Mouse (Mus musculus): ENCODE measurements around the gene Lancl3. TPM values are rescaled to one million over a fixed set of nuclear protein-coding genes. Genes with fewer than 3 reads are reported as not detected.

Lancl3 gene
- polyA plus RNA-seq, 1 experiment: 2.9 TPM

DNA sequence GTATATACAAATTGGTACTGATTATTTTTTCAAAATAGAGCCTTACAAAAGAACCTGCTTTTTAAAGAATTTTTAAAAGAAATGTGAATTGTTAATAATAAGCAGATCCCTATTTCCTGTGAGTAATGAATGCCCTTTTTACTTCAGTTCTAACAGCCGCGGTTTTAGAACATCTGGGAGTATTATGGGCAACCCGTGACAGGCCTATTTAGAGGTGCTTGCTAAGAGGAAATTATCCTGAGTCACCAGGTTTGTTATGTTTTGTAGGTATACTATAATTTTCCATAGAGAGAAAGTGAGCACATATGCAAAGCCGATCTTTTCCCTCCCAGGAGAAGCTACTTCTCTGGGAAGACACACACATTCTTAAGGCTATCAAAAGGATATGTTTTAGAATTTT, 22.0 kb downstream of the Lancl3 start:
- no peak overlapping the region for H3K4me3 ChIP-seq (ENCODE audit: insufficient read depth, low read length)
- H3K27ac ChIP-seq (ENCODE audit: insufficient read depth, low read length): no peak overlapping the region
- no peaks in the 10 kb centered on the region for H3K4me1 ChIP-seq (ENCODE audit: control insufficient read depth, insufficient read depth, low read length)
- TF ChIP-seq POLR2A (IDR thresholded peaks at IDR 0.05; ENCODE audit: low read depth, low read length): no peak
- no peak for TF ChIP-seq CTCF (IDR thresholded peaks at IDR 0.05; ENCODE audit: borderline replicate concordance, insufficient read depth, low read length)

DNA sequence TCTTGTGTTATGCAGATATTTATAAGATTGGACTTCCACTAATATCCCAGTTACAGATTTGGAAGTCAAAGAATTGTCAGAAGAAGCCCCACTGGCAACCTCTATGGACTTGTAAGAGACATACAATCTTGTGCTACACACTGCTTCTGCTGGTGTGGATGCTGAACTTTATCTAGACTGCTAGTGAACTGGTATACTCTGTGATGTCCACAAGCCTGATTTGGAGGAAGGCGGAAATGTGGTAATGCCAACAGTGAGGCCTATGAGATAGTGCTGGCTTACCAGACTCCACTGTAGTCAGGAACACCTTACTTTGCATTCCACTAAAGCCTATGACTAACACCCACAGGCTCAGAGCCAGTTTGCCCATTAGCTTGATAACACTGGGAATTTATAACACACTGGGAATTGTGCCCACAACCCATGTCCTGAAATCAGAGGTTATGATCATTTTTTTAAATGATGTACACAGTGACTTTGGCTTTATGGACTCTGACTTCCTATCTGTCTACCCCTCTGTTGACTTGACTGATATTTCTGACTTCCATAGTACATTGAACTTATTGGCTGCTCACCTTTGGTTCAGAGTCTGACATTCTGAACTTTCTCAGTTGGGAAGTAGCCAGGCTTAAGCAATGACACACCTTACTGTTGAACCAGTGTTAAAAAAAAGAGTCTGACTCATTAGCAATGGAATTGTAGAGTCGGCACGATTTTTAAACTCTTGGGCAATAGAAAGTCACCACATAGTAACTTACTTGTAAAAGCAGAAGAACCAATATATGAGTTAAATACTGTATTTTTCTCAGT, 22.9 kb downstream of the Lancl3 start:
- Histone ChIP-seq H3K4me1 (ENCODE audit: control insufficient read depth, insufficient read depth, low read length) (no peaks in the 10 kb centered on the region), H3K4me3 (ENCODE audit: insufficient read depth, low read length) (no peak overlapping the region), H3K27ac (ENCODE audit: insufficient read depth, low read length) (peak overlapping the region; percentile 86)
- no peak for TF ChIP-seq CTCF (IDR thresholded peaks at IDR 0.05; ENCODE audit: borderline replicate concordance, insufficient read depth, low read length)
- no peak for TF ChIP-seq POLR2A (IDR thresholded peaks at IDR 0.05; ENCODE audit: low read depth, low read length)

- TF ChIP-seq POLR2A (IDR thresholded peaks at IDR 0.05; ENCODE audit: low read depth, low read length) (no peak), CTCF (IDR thresholded peaks at IDR 0.05; ENCODE audit: borderline replicate concordance, insufficient read depth, low read length) (no peak)
- Histone ChIP-seq H3K27ac (ENCODE audit: insufficient read depth, low read length) (no peak overlapping the region), H3K4me1 (ENCODE audit: control insufficient read depth, insufficient read depth, low read length) (no peaks in the 10 kb centered on the region), H3K4me3 (ENCODE audit: insufficient read depth, low read length) (no peak overlapping the region)
Measured at GRCm38 (mm10) chrX:9227105-9227504, 27.4 kb downstream of the Lancl3 start.

- Histone ChIP-seq H3K4me1 (ENCODE audit: control insufficient read depth, insufficient read depth, low read length) (no peaks in the 10 kb centered on the region), H3K27ac (ENCODE audit: insufficient read depth, low read length) (no peak overlapping the region), H3K4me3 (ENCODE audit: insufficient read depth, low read length) (no peak overlapping the region)
- TF ChIP-seq CTCF (IDR thresholded peaks at IDR 0.05; ENCODE audit: borderline replicate concordance, insufficient read depth, low read length): no peak
- TF ChIP-seq POLR2A (IDR thresholded peaks at IDR 0.05; ENCODE audit: low read depth, low read length): no peak
Measured at GRCm38 (mm10) chrX:9240737-9241591, 41.3 kb downstream of the Lancl3 start.

DNA sequence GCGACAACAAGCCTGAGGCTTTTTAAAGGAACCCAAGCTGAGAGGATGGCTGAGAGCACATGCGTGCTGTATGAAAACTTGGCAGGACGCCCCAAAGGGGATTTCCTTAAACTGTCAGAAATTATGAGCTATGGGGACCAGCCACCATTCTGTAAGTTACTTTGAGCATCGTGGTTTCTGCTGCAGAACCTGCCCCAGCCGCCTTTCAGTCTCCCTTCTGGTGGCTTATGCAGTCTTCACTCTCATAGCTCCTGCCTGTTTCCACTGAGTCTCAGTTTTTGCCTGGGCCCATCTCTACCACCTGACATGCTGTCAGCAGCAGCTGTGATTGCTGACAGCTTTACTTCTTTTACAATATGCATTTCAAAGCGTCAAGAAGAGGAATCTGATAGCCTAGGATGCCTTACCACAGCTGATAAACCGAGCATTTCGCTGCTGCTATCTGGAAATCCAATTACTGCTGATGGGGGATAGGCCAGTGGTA, 43.7 kb downstream of the Lancl3 start:
- no peaks in the 10 kb centered on the region for H3K4me1 ChIP-seq (ENCODE audit: control insufficient read depth, insufficient read depth, low read length)
- H3K4me3 ChIP-seq (ENCODE audit: insufficient read depth, low read length): no peak overlapping the region
- no peak overlapping the region for H3K27ac ChIP-seq (ENCODE audit: insufficient read depth, low read length)
- TF ChIP-seq POLR2A (IDR thresholded peaks at IDR 0.05; ENCODE audit: low read depth, low read length): no peak
- TF ChIP-seq CTCF (IDR thresholded peaks at IDR 0.05; ENCODE audit: borderline replicate concordance, insufficient read depth, low read length): no peak

DNA sequence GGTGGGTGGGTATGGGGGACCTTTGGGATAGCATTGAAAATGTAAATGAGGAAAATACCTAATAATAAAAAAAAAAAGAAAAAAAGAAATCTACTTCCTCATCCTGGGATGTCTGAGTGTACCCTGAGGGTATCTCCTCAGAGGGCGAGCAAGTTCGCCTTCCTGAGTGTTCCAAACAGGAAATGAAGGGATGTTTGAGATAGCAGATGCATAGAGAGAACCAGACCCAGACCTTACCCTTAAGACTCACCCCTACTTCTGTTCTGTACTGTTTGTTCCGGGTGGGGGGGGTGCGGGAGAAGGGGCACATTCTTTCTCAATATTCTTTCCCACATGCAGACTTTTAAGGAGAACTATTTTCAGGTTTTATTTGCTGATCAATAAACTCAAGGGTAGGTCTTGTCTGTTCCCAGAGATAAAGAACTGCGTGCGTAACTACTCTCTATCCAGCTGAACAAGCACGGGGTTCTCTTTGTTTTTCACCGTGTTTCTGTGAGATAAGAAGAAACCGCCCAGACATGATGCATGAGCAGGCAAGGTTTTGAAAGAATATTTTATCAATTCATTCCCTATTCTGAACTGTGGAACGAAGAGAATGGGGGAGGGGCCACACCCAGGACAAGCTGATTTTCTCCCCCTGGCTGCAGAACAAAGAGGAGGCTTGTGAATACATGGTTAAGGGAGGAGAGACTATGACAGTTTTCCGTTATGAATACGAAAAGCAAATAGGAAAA, 45.1 kb downstream of the Lancl3 start:
- H3K4me3 ChIP-seq (ENCODE audit: insufficient read depth, low read length): no peak overlapping the region
- no peak overlapping the region for H3K27ac ChIP-seq (ENCODE audit: insufficient read depth, low read length)
- no peaks in the 10 kb centered on the region for H3K4me1 ChIP-seq (ENCODE audit: control insufficient read depth, insufficient read depth, low read length)
- TF ChIP-seq POLR2A (IDR thresholded peaks at IDR 0.05; ENCODE audit: low read depth, low read length) (no peak), CTCF (IDR thresholded peaks at IDR 0.05; ENCODE audit: borderline replicate concordance, insufficient read depth, low read length) (no peak)

DNA sequence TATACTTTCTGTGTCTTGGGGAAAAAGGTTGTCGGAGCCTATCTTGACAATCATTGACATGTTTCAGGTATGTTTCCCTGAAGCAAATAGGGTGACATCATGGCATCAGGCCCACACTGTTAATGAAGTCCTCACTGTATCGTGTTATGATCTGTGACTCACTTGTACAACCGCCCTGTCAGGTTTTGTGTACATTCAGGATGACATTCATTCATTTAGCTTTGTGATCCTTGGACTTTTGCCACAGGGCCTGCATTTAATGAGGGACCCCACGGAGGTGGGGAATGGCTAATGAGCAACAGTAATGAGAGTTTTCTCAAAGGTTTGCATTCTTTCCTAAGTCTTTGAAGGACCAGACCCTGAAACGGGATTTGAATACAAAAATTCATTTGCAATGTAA, 49.2 kb downstream of the Lancl3 start:
- no peak for TF ChIP-seq POLR2A (IDR thresholded peaks at IDR 0.05; ENCODE audit: low read depth, low read length)
- TF ChIP-seq CTCF (IDR thresholded peaks at IDR 0.05; ENCODE audit: borderline replicate concordance, insufficient read depth, low read length): no peak
- no peaks in the 10 kb centered on the region for H3K4me1 ChIP-seq (ENCODE audit: control insufficient read depth, insufficient read depth, low read length)

DNA sequence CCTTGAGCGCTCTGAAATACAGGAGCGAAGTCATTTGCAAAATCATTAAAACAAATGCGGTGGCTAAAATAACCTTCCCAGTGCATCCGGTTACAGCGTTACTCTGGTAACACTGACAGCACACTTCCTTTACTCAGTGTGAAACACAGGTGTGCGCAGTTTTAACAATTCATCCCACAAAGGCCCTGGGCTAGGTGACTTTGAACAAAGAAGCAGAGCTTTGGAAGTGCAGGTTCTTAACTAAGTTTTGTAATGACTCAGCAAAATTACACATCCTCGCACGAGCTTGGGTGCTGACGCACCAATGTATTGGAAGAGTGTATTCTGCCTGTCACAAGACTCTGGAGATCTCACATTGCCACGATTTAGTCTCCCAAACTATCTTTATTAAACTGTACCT, 54.3 kb downstream of the Lancl3 start:
- no peak for TF ChIP-seq POLR2A (IDR thresholded peaks at IDR 0.05; ENCODE audit: low read depth, low read length)
- no peak for TF ChIP-seq CTCF (IDR thresholded peaks at IDR 0.05; ENCODE audit: borderline replicate concordance, insufficient read depth, low read length)
- H3K4me3 ChIP-seq (ENCODE audit: insufficient read depth, low read length): no peak overlapping the region
- H3K27ac ChIP-seq (ENCODE audit: insufficient read depth, low read length): no peak overlapping the region
- H3K4me1 ChIP-seq (ENCODE audit: control insufficient read depth, insufficient read depth, low read length): no peaks in the 10 kb centered on the region

More for the DNA sequence above, 49.2 kb downstream of the Lancl3 start:
- Histone ChIP-seq H3K27ac (ENCODE audit: insufficient read depth, low read length) (no peak overlapping the region), H3K4me3 (ENCODE audit: insufficient read depth, low read length) (no peak overlapping the region)

DNA sequence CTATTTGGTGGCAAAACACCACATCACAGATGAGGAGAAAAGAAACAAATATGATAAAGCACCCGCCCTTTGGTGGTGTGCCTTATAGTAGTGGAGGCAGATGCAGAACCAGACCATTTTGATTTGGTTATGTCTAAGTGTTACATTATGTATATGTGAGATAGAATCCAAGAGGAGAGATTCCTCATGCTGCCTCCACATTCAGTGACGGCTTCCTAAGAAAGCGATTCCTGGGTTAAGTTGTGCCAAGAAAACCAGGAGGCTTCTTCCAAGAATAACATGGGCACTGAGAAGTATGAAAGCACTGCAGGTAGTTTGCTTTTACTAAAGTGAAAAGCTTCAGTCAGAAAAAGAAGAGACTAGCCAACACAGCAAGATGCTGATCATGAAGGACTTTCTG, 55.2 kb downstream of the Lancl3 start:
- no peak overlapping the region for H3K4me3 ChIP-seq (ENCODE audit: insufficient read depth, low read length)
- no peak for TF ChIP-seq CTCF (IDR thresholded peaks at IDR 0.05; ENCODE audit: borderline replicate concordance, insufficient read depth, low read length)
- TF ChIP-seq POLR2A (IDR thresholded peaks at IDR 0.05; ENCODE audit: low read depth, low read length): no peak
- no peak overlapping the region for H3K27ac ChIP-seq (ENCODE audit: insufficient read depth, low read length)
- no peaks in the 10 kb centered on the region for H3K4me1 ChIP-seq (ENCODE audit: control insufficient read depth, insufficient read depth, low read length)

All from embryonic fibroblast, embryonic 13.5 days (primary cell).